Mouse (Mus musculus): Measurements from ENCODE around the gene Naif1. TPM values are rescaled to one million over a fixed set of nuclear protein-coding genes. Genes with fewer than 3 reads are reported as not detected.
"Not testable (repeated sequence)": the region's sequence is repeated elsewhere in the genome, so short reads cannot be mapped to it uniquely, and the experiment has no call there.

Gene Naif1
- polyA plus RNA-seq, 1 experiment from 2014 or later: 4.2 TPM

DNA sequence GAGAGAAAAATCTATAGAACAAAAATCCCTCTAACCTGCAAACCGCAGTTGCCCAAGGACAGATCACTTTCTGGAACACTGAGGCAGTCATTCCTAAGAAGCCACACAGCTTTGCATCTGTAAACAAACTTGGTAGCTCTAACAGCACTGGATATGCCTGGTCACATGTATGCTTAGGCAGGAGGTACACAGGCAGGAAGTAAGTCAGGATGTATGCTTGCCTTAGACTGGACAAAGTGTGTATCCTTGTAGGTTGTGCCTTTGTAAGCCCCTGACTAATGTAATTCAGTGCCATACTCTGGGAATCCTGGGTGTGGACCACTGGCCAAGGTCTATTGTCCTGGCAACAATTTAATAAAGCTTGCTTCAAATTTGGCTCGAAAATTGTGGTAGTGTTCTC is 13.5 kb downstream of the Naif1 start:
- 60% methylated on average over 2 of the region's 2 CpGs for WGBS
- Histone ChIP-seq H3K27ac (replicated peaks) (peak overlapping the region; percentile 79; the same call in 1 of the 2 replicates), H3K4me1 (peaks cover 19% of the 10 kb centered on the region), H3K9me3 (no peaks in the 10 kb centered on the region), H3K9ac (no peak overlapping the region), H3K27me3 (replicated peaks) (no peaks in the 10 kb centered on the region), H3K4me3 (no peak overlapping the region), H3K4me2 (no peak overlapping the region), H3K36me3 (no peaks in the 10 kb centered on the region)
- ATAC-seq (ENCODE audit: extremely low read depth, insufficient number of reproducible peaks, low FRiP score, low TSS enrichment): no peak

DNA sequence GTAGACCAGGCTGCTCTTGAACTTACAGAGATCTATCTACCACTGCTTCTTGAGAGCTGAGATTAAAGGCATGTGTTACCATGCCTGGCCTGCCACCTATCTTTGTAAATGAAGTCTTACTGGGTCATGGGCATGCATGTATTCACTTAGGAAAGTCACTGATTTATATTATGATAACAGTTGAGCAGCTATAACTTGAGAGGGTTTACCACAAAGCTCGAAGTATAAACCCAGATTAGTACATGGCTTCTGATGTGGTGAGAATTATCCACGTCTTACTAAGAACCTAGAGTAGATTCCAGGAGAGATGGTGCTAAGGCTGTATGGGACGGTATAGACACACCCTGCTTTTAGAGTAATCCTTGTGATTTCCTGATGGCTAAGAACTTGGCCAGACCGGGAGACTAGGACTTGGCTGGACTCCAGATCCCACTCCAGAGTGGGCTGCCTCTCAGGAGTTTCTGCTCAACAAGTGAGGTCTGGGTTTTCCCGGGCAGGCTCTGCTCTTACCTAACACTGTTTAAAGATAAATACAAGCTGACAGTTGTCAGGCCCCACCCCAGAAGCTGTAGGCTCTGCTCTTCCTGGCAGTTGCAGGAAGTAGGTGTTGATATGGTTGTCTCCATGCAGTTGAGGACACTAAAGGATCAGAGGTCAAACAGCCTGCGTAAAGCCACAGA is 14.1 kb downstream of the Naif1 start:
- H3K4me3 ChIP-seq: no peak overlapping the region
- no peak overlapping the region for H3K9ac ChIP-seq
- 23% methylated on average over 6 of the region's 6 CpGs for WGBS
- H3K4me1 ChIP-seq: peaks cover 19% of the 10 kb centered on the region
- no peaks in the 10 kb centered on the region for H3K27me3 ChIP-seq (replicated peaks)
- H3K36me3 ChIP-seq: no peaks in the 10 kb centered on the region
- no peak; the same call in 1 of the 2 replicates for ATAC-seq (ENCODE audit: extremely low read depth, insufficient number of reproducible peaks, low FRiP score, low TSS enrichment)
- peak overlapping the region; percentile 79 for H3K27ac ChIP-seq (replicated peaks)
- H3K9me3 ChIP-seq: no peaks in the 10 kb centered on the region
- H3K4me2 ChIP-seq: peak overlapping the region; percentile 8; the same call in 1 of the 2 replicates

DNA sequence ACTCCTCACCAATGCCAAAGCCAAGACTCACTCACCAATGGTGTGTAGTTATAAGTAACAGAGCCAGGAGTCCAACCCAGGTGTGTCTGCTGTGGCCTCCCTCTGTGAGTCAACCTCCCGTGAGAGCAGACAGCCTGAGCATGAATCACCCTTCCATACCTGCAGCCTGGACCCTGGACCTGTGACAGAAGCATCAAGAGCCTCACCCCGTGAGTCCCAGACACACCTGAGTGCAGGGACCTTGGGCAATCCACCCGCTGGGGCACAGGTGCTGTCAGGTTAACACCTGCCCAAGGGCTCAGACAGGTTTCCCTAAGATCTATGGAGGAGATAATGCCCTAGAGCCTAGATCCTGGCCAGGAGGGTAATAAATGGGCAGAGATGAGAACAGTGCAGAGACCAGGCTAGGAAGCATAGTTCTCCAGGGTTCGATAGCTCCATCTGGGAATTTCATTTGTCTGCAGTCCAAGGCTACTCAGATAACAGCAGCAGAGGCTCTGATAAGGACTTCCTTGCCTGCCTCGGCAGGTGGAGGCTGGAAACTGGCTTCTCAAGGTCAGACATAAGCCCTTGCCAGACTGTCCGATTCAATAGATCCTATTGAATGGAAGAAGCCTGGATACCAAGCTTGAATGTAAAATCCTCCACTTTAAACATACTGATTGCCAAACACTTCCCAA is 20.9 kb downstream of the Naif1 start:
- Histone ChIP-seq H3K27ac (replicated peaks) (no peak overlapping the region), H3K4me1 (no peaks in the 10 kb centered on the region), H3K27me3 (replicated peaks) (no peaks in the 10 kb centered on the region), H3K4me3 (no peak overlapping the region), H3K9ac (no peak overlapping the region), H3K36me3 (no peaks in the 10 kb centered on the region), H3K9me3 (0 out of 2 replicates have a peak, but pooled peaks cover 7% of the 10 kb centered on the region), H3K4me2 (no peak overlapping the region)
- WGBS: 60% methylated on average over 6 of the region's 6 CpGs
- ATAC-seq (ENCODE audit: extremely low read depth, insufficient number of reproducible peaks, low FRiP score, low TSS enrichment): no peak

DNA sequence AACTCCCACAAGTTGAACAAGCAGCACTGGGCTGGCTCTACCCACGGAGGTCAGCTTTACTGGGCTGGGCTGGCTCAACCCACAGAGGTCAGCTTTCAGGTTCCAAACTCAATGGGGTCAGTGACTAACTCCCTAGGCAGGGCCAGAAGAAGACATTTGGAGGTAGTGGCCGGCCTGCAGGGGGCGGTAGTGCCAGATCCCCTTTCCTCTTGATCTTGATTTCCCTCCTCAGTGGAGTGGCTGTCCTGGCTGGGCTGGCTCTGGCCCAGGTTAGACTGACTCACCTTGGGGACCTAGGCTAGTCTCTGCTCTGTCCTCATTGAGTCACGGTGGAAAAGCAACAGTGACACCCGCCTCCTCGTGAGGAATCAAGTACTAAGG is 21.4 kb downstream of the Naif1 start:
- WGBS: 77% methylated on average over 6 of the region's 6 CpGs
- Histone ChIP-seq H3K4me3 (no peak overlapping the region), H3K27ac (replicated peaks) (no peak overlapping the region)

DNA sequence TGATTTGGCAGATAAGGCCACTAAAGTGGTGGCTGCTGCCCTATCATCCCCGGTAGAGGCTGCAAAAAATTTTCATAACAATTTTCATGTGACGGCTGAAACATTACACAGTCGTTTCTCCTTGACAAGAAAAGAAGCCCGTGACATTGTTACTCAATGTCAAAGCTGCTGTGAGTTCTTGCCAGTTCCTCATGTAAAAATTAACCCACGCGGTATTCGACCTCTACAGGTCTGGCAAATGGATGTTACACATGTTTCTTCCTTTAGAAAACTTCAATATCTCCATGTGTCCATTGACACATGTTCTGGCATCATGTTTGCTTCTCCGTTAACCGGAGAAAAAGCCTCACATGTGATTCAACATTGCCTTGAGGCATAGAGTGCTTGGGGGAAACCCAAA is 25.1 kb downstream of the Naif1 start:
- H3K4me2 ChIP-seq; ATAC-seq (ENCODE audit: extremely low read depth, insufficient number of reproducible peaks, low FRiP score, low TSS enrichment); H3K27me3 ChIP-seq (replicated peaks); H3K27ac ChIP-seq (replicated peaks); H3K36me3 ChIP-seq; H3K9ac ChIP-seq; H3K4me3 ChIP-seq; H3K4me1 ChIP-seq: not testable (repeated sequence)
- 85% methylated on average over 6 of the region's 9 CpGs for WGBS
- H3K9me3 ChIP-seq: peaks cover 25% of the 10 kb centered on the region

More for the DNA sequence above, 21.4 kb downstream of the Naif1 start:
- H3K4me2 ChIP-seq: no peak overlapping the region
- H3K9ac ChIP-seq: no peak overlapping the region
- H3K27me3 ChIP-seq (replicated peaks): no peaks in the 10 kb centered on the region
- 0 out of 2 replicates have a peak, but pooled peaks cover 7% of the 10 kb centered on the region for H3K9me3 ChIP-seq
- no peak for ATAC-seq (ENCODE audit: extremely low read depth, insufficient number of reproducible peaks, low FRiP score, low TSS enrichment)
- H3K36me3 ChIP-seq: no peaks in the 10 kb centered on the region
- no peaks in the 10 kb centered on the region for H3K4me1 ChIP-seq

DNA sequence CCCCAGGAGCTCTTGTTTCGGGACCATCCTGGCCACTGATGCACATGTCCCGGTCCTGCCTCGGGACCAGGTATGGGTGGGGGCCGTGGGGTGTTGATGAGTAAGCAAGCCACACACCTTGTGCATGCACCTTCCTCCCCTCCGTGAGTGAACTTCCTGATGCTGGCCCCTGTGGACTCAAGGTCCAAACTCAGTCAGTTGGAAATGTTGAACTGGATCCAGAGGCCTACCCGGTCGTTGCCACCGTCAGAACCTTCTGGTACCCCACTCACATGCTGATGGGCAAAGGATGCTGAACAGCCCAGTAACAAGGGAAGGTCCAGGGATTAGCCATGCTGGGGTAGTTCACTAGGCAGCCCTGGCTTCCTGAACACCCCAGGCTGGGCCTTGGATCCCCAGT is 32.1 kb downstream of the Naif1 start:
- H3K4me3 ChIP-seq: no peak overlapping the region
- peaks cover 15% of the 10 kb centered on the region for H3K4me1 ChIP-seq
- no peak overlapping the region for H3K4me2 ChIP-seq
- ATAC-seq (ENCODE audit: extremely low read depth, insufficient number of reproducible peaks, low FRiP score, low TSS enrichment): no peak
- peaks cover 18% of the 10 kb centered on the region for H3K9me3 ChIP-seq
- H3K27me3 ChIP-seq (replicated peaks): no peaks in the 10 kb centered on the region
- no peak overlapping the region for H3K9ac ChIP-seq
- H3K36me3 ChIP-seq: no peaks in the 10 kb centered on the region
- H3K27ac ChIP-seq (replicated peaks): no peak overlapping the region
- 91% methylated on average over 8 of the region's 8 CpGs for WGBS

DNA sequence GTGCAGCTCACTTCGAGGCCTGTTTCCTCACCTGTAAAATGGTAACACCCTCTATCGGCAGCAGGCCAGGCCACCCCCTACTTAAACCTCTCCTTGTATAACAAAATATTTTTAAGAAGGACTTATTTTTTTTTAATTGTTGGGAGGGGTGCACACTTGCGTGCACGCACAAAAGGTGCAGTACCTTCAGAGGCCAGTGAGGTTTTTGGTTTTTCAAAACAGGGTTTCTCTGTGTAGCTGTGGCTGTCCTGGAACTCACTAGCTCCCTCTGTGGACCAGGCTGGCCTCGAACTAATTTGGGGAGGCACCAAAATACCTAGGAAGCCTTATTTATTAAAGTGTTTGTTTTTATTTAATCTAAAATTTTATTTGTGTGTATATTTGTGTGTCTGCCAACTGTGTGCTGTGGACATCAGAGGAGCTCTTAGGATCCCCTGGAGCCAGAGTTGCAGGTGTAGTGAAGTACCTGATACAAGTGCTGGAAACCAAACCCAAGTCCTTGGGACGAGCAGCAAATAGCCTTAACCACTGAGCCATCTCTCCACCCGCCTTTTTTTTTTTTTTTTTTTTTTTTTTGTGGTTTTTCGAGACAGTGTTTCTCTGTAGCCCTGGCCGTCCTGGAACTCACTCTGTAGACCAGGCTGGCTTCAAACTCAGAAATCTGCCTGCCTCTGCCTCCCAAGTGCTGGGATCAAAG is 33.1 kb downstream of the Naif1 start:
- H3K27ac ChIP-seq (replicated peaks): no peak overlapping the region
- H3K4me3 ChIP-seq: no peak overlapping the region
- H3K4me1 ChIP-seq: peaks cover 15% of the 10 kb centered on the region
- no peaks in the 10 kb centered on the region for H3K27me3 ChIP-seq (replicated peaks)
- peaks cover 18% of the 10 kb centered on the region for H3K9me3 ChIP-seq
- ATAC-seq (ENCODE audit: extremely low read depth, insufficient number of reproducible peaks, low FRiP score, low TSS enrichment): no peak
- H3K4me2 ChIP-seq: no peak overlapping the region
- 74% methylated on average over 9 of the region's 9 CpGs for WGBS
- no peaks in the 10 kb centered on the region for H3K36me3 ChIP-seq
- no peak overlapping the region for H3K9ac ChIP-seq

DNA sequence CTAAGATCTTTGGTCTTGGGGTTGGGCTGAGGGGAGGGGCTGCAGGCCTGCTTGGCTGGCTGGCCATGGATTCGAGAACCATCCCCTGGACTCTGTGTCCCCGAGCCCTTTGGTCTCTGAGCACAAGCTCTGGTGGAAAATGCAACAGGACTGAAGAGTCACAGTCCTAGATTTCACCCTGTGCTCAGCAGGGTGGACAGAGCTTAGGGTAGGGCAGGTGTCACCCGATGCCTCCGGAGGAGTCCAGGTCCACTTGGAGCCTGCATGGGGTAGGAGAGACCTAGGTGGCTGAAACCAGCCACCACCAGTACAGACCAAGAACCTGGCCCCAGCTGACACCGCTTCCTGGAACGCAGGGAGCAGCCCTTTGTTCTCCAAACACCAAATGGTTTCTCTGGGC is 34.7 kb downstream of the Naif1 start:
- no peak for ATAC-seq (ENCODE audit: extremely low read depth, insufficient number of reproducible peaks, low FRiP score, low TSS enrichment)
- no peak overlapping the region for H3K4me2 ChIP-seq
- 73% methylated on average over 6 of the region's 6 CpGs for WGBS
- H3K9ac ChIP-seq: peak overlapping the region; percentile 59; the same call in 1 of the 2 replicates
- H3K4me3 ChIP-seq: no peak overlapping the region
- H3K36me3 ChIP-seq: no peaks in the 10 kb centered on the region
- H3K9me3 ChIP-seq: 0 out of 2 replicates have a peak, but pooled peaks cover 3% of the 10 kb centered on the region
- no peaks in the 10 kb centered on the region for H3K27me3 ChIP-seq (replicated peaks)
- no peak overlapping the region for H3K27ac ChIP-seq (replicated peaks)
- peaks cover 15% of the 10 kb centered on the region for H3K4me1 ChIP-seq

DNA sequence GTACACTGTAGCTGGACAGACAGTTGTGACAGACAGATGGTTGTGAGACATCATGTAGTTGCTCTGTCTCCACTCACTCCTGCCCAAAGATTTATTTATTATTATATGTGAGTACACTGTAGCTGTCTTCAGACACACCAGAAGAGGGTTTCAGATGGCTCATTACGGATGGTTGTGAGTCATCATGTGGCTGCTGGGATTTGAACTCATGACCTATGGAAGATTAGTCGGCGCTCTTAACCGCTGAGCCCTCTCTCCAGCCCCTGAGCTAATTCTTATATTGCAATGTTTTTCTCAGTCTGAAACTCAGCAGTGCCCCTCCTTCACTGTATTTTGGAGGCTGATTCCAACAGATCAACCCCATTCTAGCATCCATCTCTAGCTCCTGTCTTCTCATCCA is 35.5 kb downstream of the Naif1 start:
- no peak overlapping the region for H3K4me3 ChIP-seq
- ATAC-seq (ENCODE audit: extremely low read depth, insufficient number of reproducible peaks, low FRiP score, low TSS enrichment): no peak
- H3K27me3 ChIP-seq (replicated peaks): no peaks in the 10 kb centered on the region
- H3K9ac ChIP-seq: peak overlapping the region; percentile 59
- WGBS: 76% methylated on average over 4 of the region's 4 CpGs
- peak overlapping the region; percentile 36; the same call in 1 of the 2 replicates for H3K27ac ChIP-seq (replicated peaks)
- H3K4me2 ChIP-seq: no peak overlapping the region
- H3K9me3 ChIP-seq: no peaks in the 10 kb centered on the region
- H3K36me3 ChIP-seq: no peaks in the 10 kb centered on the region
- H3K4me1 ChIP-seq: peaks cover 15% of the 10 kb centered on the region

DNA sequence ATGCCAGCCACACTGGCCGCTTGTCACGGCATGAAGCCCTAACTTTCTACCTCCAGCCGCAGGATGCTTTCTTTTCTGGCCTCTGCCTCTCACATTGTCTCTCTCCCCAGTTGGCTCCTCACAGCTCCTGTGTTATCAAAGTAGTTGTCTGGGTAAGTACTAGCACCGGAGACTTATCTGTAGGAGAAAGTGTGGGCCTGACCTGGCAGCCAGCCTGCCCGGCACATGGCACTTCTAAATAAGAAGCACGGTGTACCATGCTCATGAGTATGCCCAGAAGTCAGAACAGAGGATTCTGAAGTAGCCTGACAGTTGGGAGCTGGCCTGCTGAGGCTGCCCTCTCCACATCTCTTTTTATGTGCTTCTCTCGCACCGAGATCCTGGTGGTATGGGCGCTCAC is 35.9 kb downstream of the Naif1 start:
- Histone ChIP-seq H3K4me2 (no peak overlapping the region), H3K4me3 (no peak overlapping the region), H3K9me3 (no peaks in the 10 kb centered on the region), H3K36me3 (no peaks in the 10 kb centered on the region), H3K9ac (peak overlapping the region; percentile 57; the same call in 1 of the 2 replicates), H3K27ac (replicated peaks) (peak overlapping the region; percentile 36; the same call in 1 of the 2 replicates), H3K27me3 (replicated peaks) (no peaks in the 10 kb centered on the region), H3K4me1 (peaks cover 15% of the 10 kb centered on the region)
- no peak for ATAC-seq (ENCODE audit: extremely low read depth, insufficient number of reproducible peaks, low FRiP score, low TSS enrichment)
- 49% methylated on average over 9 of the region's 9 CpGs for WGBS

DNA sequence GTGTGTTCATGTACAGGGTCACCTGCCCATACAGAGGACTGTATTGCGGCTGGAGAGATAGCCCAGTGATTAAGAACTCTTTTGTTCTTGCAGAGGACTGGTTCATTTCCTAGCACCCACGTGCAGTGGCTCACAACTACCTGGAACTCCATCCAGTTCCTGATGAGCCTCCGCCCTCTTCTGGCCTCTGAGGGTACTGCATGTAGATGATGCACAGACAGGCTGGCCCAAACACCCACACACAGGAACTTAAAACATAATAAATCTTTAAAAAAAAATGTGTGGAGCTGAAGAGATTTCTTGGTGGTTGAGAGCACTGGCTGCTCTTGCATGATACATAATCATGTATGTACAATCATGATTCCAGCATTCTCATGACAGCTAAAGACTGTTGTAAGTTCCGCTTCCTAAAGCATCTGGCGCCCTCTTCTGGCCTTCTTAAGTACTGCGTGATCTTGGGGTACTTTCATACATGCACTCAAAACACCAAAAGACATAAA is 36.9 kb downstream of the Naif1 start:
- Histone ChIP-seq H3K36me3 (no peaks in the 10 kb centered on the region), H3K4me2 (no peak overlapping the region), H3K27ac (replicated peaks) (no peak overlapping the region), H3K4me3 (no peak overlapping the region), H3K4me1 (peaks cover 15% of the 10 kb centered on the region), H3K27me3 (replicated peaks) (no peaks in the 10 kb centered on the region), H3K9ac (0 out of 2 replicates have a peak overlapping the region, but pooled peaks have one; percentile 1), H3K9me3 (no peaks in the 10 kb centered on the region)
- peak; percentile 27; the same call in 1 of the 2 replicates for ATAC-seq (ENCODE audit: extremely low read depth, insufficient number of reproducible peaks, low FRiP score, low TSS enrichment)
- 7% methylated on average over 6 of the region's 6 CpGs for WGBS
